Mouse (Mus musculus) cerebellum, adult 9-11 months (tissue): Measurements from ENCODE around the gene Gm5868.
"Not testable (repeated sequence)": the region's sequence is repeated elsewhere in the genome, so short reads cannot be mapped to it uniquely, and the experiment has no call there.

ENCODE experiments used
- DNase-seq: peaks from one replicate; pipeline ENCODE4 v3.0.0; 2022

Gene Gm5868

DNA sequence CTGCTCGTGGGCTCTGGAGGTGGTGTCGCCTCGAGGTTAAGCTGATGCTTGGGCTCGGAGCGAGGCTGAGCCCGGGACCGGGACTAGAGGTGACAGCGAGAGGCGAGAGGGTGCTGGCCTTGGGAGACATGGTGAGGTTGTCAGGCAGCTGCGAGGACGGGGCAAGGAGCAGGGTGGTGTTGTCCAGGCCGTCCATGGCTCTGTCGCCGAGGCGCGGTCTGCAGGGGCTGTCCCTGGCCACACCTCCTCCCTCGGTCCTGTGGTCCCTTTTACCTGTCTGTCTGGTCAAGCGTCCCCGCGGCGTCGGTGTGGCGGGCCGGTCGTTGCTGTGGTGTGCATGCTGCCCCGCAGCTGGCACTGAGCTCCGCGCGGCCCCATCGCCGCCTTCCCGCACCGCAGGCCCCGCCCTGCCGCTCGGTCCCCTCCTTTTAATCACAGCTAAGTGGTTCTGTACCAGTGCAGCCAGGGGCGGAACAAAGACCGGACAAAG, at the start of gene Gm5868:
Gene Gm5868 (minus strand): TSS at position 360 of the 490 bp plus-strand sequence.
- no peak for DNase-seq

GRCm38 (mm10) chr5:72636576-72636975, 49.2 kb upstream of the Gm5868 start:
- DNase-seq: no peak

GRCm38 (mm10) chr5:72636122-72636521, 48.8 kb upstream of the Gm5868 start:
- no peak for DNase-seq

DNA sequence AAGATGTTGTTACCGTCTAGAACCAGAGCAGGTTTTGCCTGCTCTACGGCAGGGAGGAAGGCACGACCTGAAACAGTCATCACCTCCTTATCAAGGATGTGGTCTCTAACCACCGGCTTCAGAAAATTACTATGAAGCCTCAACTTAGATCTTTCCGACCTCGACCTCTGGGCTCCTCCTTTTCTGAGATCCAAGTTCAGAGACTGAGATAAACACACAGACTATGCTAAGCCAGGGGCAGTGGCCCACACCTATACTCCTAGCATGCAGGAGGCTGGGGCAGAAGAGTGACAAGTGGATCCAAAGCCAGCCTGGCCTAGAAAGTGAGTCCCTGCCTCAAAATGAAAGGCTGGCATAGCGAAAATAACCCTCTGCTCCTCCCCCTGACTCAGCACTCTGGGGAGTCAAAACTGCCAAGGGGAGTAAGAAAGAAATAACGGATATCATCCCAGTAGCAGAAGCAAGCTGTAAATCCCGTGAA, 47.5 kb upstream of the Gm5868 start:
- no peak for DNase-seq

DNA sequence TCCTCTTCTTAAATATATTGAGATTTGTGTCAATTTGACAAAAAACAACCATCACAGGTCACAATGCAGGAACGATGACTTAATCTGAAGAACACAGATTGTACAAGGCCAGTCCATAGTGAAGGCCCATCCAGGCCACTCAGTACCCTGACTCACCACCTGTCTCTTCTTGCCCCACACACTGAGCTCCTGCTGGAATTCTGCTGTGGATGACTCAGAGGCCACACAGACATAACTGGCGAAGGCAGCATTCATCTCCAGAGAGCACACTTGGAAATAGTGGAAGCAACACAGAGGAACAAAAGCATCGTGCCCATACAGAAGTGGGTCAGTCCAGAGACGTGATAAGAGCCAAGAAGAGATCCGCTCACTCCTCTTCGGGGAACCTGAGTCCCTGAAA, 42.7 kb upstream of the Gm5868 start:
- no peak for DNase-seq

DNA sequence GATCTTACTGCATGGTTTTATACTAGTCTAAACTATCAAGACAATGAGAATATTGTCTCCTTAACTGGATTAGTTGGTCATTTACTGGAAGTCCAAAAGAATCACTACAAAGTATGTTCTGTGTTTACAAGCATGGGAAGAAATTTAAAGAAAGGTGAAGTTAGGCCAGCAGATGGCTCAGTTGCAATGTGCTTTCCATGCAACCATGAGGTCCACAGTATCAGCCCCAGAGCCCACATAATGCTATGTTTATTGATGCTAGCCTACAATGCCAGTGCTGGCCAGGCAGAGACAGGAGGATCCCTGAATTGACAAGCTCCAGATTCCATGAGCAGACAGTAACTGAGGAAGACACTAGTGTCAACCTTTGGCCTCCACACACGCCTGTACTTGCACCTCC, 33.7 kb upstream of the Gm5868 start:
- DNase-seq: no peak

GRCm38 (mm10) chr5:72617413-72617812, 30.1 kb upstream of the Gm5868 start:
- DNase-seq: no peak

DNA sequence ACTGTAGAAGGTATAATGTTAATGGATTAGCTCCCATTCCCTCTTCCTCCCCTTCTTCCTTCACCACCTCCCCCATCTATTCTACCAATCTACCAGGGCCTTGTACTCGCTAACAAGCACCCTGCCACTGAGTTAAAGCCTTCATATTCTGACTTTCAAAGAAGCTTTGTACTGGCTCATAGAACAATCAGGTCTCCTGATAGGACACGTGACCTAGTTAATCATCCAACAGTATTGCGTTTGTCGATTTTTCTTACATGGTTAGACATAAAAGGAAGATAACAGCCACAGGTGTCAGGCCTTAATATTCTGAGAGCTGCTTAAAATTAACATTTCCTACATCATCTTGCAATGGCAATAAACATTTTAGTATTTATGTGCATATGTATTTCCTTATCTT, 15.8 kb upstream of the Gm5868 start:
- DNase-seq: no peak

DNA sequence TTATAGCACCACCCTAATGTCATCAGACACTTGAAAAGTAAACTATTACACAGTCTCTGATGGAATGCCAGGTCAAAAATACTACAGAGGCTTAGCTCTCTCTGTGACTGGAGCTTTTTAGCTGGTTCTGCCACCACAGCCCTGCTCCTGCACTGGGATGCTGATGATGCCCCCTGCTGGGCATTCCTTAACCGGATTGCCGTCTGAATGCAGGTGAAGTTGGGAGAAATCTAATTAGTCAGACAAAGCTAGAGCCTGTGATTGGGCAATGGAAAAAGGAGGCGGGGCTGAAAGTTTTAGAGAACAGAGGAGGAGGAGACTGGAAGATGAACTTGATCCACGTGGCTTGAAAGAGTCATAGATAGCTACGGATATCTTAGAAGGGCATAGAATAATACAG, 13.7 kb upstream of the Gm5868 start:
- DNase-seq: peak; percentile 10

DNA sequence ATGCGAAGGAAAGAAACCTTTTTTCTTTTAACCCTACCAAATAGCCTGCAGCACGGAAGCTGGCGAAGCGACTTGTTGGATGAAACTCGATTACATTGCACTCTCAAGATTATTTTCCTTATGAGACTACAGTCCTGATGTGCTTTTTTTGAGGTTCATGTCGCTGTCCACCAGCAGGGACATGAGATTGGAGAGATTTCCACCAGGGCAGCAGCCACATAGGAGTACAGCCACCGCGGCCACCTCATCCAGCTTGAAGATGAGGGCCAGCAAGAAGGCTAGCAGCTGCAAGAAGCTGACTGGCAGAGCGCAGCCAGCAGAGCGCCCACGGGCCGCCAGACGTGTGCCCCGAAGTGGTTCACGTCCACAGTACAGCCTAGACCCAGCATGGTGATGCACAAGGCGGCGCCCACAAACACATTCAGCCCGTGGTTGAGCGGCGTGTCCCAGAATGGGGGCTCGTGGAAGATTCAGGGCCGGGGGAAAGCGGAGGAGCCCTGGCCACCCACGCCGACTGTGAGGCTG, 622 bp downstream of the Gm5868 start:
- DNase-seq: not testable (repeated sequence)

- not testable (repeated sequence) for DNase-seq
Measured at GRCm38 (mm10) chr5:72586122-72586521, 1.2 kb downstream of the Gm5868 start.

GRCm38 (mm10) chr5:72580970-72581332, 6.4 kb downstream of the Gm5868 start, which contains the start of gene Zar1:
Gene Zar1 (minus strand): TSS chr5:72581254.
- DNase-seq: not testable (repeated sequence)

- DNase-seq: not testable (repeated sequence)
Measured at GRCm38 (mm10) chr5:72580088-72580969, 7.0 kb downstream of the Gm5868 start.

- not testable (repeated sequence) for DNase-seq
Measured at GRCm38 (mm10) chr5:72579599-72579998, 7.8 kb downstream of the Gm5868 start.

GRCm38 (mm10) chr5:72565621-72566020, 21.7 kb downstream of the Gm5868 start:
- DNase-seq: no peak

GRCm38 (mm10) chr5:72563183-72563582, 24.2 kb downstream of the Gm5868 start:
- DNase-seq: not testable (repeated sequence)

- DNase-seq: no peak
Measured at GRCm38 (mm10) chr5:72560976-72561628, 26.2 kb downstream of the Gm5868 start.

- peak; percentile 97 for DNase-seq
Measured at GRCm38 (mm10) chr5:72559544-72560049, 27.8 kb downstream of the Gm5868 start, which contains the start of gene Nfxl1. Gene Nfxl1 (minus strand): TSS chr5:72559684.

DNA sequence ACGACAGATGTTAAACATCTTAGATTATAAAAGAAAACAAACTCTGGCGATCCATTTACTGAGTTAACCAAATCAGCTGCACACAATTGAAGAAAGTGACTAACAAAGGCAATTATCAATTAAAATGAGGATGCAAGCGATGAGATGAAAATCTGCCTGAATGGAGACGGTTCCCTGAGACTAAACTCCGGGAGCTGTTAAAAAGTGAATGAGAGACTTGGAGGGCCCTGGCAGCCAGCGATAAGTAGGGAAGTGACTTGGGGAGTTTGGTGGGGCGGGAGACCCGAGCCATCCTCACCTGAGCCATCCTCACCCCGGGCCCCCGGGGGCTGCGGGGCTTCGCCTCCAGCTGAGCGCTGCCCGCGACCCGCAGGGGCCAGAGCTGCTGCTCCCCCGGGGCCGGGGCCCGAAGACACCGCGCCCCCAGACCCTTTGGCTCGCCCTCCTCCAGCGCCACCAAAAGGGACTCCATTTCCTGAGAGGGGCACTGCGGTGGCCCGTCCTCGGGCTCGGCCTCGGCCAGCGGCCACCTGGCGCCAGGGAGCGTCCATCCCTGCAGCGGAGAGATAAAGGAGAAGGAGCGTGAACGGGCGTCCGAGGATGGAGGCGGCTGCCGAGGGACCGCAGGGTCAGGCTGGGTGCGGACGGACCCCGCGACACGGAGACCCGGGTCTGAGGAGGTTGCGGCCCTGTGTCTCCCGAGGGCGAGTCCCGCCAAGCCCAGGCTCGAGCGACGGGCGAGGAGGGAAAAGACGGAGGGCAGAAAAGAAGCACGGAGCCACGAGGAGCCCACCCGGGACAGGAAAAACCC, 28.4 kb downstream of the Gm5868 start:
- DNase-seq: peak; percentile 76

- DNase-seq: no peak
Measured at GRCm38 (mm10) chr5:72556245-72556644, 31.1 kb downstream of the Gm5868 start.

- no peak for DNase-seq
Measured at GRCm38 (mm10) chr5:72551209-72551608, 36.1 kb downstream of the Gm5868 start.
